Mouse (Mus musculus): ENCODE results near the gene Hspb7. TPM values are rescaled to one million over a fixed set of nuclear protein-coding genes. Genes with fewer than 3 reads are reported as not detected.
A peak's percentile ranks its signal among the peaks of the same experiment; 100 is the strongest.

The Hspb7 gene
- polyA plus RNA-seq, 1 experiment from 2014 or later: 1.2 TPM

- H3K27ac ChIP-seq (ENCODE audit: low read depth, low read length): no peak overlapping the region
- 80% methylated on average over 5 of the region's 5 CpGs for whole genome bisulfite sequencing
- H3K4me3 ChIP-seq (ENCODE audit: low read depth, low read length): no peak overlapping the region
- H3K9ac ChIP-seq (ENCODE audit: low read depth, low read length): no peak overlapping the region
- H3K4me1 ChIP-seq (replicated peaks; ENCODE audit: control insufficient read depth, insufficient read depth, low read length): peaks cover 15% of the 10 kb centered on the region
- no peaks in the 10 kb centered on the region for H3K9me3 ChIP-seq (ENCODE audit: control insufficient read depth, low read length)
- H3K36me3 ChIP-seq (ENCODE audit: control insufficient read depth, insufficient read depth, low read length): no peaks in the 10 kb centered on the region
- DNase-seq (ENCODE audit: low spot score) (no peak), ATAC-seq (replicated peaks; ENCODE audit: low FRiP score) (no peak)
- peaks cover 21% of the 10 kb centered on the region for H3K27me3 ChIP-seq (replicated peaks; ENCODE audit: control insufficient read depth, insufficient read depth, low read length)
- no peak overlapping the region for H3K4me2 ChIP-seq
These were observed 2.7 kb downstream of the Hspb7 start for GRCm38 (mm10) chr4:141423288-141423687.

GRCm38 (mm10) chr4:141423691-141424431, 3.3 kb downstream of the Hspb7 start:
- Histone ChIP-seq H3K4me3 (ENCODE audit: low read depth, low read length) (no peak overlapping the region), H3K9ac (ENCODE audit: low read depth, low read length) (no peak overlapping the region), H3K4me1 (replicated peaks; ENCODE audit: control insufficient read depth, insufficient read depth, low read length) (peaks cover 15% of the 10 kb centered on the region), H3K9me3 (ENCODE audit: control insufficient read depth, low read length) (no peaks in the 10 kb centered on the region), H3K27ac (ENCODE audit: low read depth, low read length) (no peak overlapping the region), H3K4me2 (no peak overlapping the region), H3K36me3 (ENCODE audit: control insufficient read depth, insufficient read depth, low read length) (no peaks in the 10 kb centered on the region), H3K27me3 (replicated peaks; ENCODE audit: control insufficient read depth, insufficient read depth, low read length) (peaks cover 21% of the 10 kb centered on the region)
- DNase-seq (ENCODE audit: low spot score) (no peak), ATAC-seq (replicated peaks; ENCODE audit: low FRiP score) (no peak)
- 78% methylated on average over 13 of the region's 13 CpGs for WGBS

DNA sequence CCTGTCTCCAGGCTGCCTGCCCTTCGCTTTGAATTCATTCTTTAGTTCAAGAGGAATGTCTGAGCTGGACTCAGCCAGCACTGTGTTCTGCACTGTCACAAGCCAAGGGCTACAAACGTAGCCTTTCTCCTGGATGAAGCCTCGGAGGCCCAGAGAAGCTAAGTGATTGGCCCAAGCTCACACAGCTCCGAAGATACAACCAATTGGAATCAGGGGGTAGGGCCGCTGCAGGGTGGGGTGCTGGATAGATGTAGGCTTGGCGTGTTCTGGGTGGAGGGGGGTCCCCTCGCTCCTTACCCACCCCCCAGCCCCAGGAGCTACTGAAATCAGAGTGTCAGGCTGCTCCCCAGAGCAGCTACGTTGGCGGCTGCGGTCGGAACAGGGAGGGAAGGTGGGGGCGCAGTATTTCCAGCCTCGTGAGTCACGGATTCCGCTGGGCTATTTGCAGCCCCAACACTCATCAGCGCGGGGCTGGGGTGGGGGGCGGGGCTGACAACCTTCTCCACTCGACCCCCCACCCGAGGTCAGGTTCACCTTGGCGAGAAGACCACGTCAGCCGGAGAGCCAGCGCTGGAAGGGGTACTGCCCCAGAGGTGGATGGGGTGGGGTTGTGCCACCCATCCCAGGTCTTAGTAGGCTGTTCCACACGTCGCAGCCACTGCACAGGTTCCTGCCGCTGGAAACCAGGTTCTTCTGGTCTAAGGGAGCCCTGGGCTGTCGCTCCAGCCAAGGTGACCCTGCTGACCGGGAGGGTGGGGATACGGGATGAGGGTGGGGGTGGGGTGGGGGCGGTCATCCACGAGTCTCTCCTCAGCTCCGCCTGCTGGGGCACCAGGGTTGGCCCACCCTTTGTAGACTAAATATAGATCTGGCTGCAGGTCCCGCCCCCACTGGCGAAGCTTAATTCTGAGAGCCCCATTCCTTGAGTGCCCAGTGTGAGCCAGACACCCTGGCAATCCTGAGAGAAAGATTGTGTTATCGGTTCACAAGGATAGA, 5.2 kb downstream of the Hspb7 start:
- H3K9ac ChIP-seq (ENCODE audit: low read depth, low read length): no peak overlapping the region
- ATAC-seq (replicated peaks; ENCODE audit: low FRiP score) (peak; percentile 48; the same call in 1 of the 2 replicates), DNase-seq (ENCODE audit: low spot score) (no peak)
- H3K4me2 ChIP-seq: peak overlapping the region; percentile 69
- no peaks in the 10 kb centered on the region for H3K36me3 ChIP-seq (ENCODE audit: control insufficient read depth, insufficient read depth, low read length)
- H3K27ac ChIP-seq (ENCODE audit: low read depth, low read length): no peak overlapping the region
- H3K27me3 ChIP-seq (replicated peaks; ENCODE audit: control insufficient read depth, insufficient read depth, low read length): peaks cover 21% of the 10 kb centered on the region
- 7% methylated on average over 36 of the region's 36 CpGs for WGBS
- H3K9me3 ChIP-seq (ENCODE audit: control insufficient read depth, low read length): no peaks in the 10 kb centered on the region
- H3K4me1 ChIP-seq (replicated peaks; ENCODE audit: control insufficient read depth, insufficient read depth, low read length): peaks cover 6% of the 10 kb centered on the region
- peak overlapping the region; percentile 37 for H3K4me3 ChIP-seq (ENCODE audit: low read depth, low read length)

DNA sequence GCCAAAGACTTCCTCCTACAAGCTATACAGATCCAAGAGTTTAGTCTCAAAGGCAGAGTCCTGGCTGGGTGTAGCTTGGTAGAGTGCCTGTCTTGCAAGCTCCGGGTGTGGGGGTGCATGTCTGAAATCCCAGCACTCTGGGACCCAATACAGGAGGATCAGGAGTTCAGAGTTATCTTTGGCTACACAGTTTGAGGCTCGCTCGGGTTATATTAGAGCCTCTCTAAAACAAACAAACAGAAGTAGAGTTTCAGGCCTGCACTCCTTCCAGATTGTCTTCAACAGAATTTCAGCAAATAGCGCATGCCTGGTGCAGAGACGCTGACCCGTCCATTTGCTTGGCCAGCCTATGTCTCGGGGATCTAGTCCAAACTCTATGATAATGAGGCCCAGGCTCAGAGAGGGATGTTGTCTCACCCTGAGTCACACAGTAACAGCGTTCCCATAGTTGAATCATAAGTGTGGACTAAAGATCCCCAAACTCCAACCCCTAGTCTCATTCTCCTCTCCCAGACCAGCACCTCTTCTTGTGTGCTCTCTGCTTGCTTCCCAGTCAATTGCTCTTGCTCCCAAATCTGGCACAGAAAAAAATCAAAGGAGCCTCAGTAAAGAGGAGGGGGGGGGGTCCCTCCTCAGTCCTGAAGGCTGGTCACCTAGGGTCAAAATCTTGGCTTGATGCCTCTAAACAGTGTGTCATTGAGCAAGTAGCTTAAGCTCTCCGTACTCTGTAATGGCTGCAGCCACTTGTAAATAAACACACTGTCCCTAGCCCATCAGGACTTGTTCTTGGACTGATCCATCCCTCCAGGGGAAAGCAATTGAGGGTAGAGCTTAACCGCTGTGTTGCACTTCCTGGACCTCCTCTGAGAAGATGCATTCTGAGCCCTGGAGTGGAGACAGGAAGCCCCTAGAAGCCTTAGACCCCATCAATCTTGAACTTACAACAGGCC, 6.5 kb downstream of the Hspb7 start:
- Histone ChIP-seq H3K9ac (ENCODE audit: low read depth, low read length) (no peak overlapping the region), H3K27ac (ENCODE audit: low read depth, low read length) (no peak overlapping the region), H3K36me3 (ENCODE audit: control insufficient read depth, insufficient read depth, low read length) (no peaks in the 10 kb centered on the region), H3K9me3 (ENCODE audit: control insufficient read depth, low read length) (no peaks in the 10 kb centered on the region), H3K4me3 (ENCODE audit: low read depth, low read length) (no peak overlapping the region), H3K4me1 (replicated peaks; ENCODE audit: control insufficient read depth, insufficient read depth, low read length) (no peaks in the 10 kb centered on the region; the same call in 1 of the 2 replicates), H3K4me2 (no peak overlapping the region), H3K27me3 (replicated peaks; ENCODE audit: control insufficient read depth, insufficient read depth, low read length) (peaks cover 21% of the 10 kb centered on the region)
- ATAC-seq (replicated peaks; ENCODE audit: low FRiP score): no peak
- 70% methylated on average over 10 of the region's 10 CpGs for WGBS
- DNase-seq (ENCODE audit: low spot score): no peak

DNA sequence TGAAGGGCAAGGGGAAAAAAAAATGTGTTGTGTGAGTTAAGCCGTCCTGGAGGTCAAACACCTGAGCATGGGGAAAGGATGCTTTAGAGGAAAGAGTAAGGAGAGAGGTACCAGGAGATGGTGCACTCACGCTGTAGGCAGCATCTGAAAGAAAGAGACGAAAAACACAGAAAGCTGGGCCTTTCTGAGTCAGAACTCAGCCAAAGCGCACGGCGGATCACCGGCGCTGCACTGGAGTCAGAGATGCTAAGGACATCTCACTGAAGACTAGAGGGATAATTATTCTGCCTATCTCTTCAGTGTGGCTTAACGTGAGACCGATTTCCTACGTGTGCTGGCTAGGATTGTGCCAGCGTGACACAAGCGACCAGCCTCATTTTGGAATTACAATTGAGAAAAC, 7.3 kb downstream of the Hspb7 start:
- no peak overlapping the region for H3K9ac ChIP-seq (ENCODE audit: low read depth, low read length)
- DNase-seq (ENCODE audit: low spot score) (no peak), ATAC-seq (replicated peaks; ENCODE audit: low FRiP score) (no peak)
- H3K27me3 ChIP-seq (replicated peaks; ENCODE audit: control insufficient read depth, insufficient read depth, low read length): peaks cover 21% of the 10 kb centered on the region
- H3K4me1 ChIP-seq (replicated peaks; ENCODE audit: control insufficient read depth, insufficient read depth, low read length): no peaks in the 10 kb centered on the region; the same call in 1 of the 2 replicates
- H3K9me3 ChIP-seq (ENCODE audit: control insufficient read depth, low read length): no peaks in the 10 kb centered on the region
- 86% methylated on average over 13 of the region's 13 CpGs for WGBS
- no peaks in the 10 kb centered on the region for H3K36me3 ChIP-seq (ENCODE audit: control insufficient read depth, insufficient read depth, low read length)
- no peak overlapping the region for H3K4me3 ChIP-seq (ENCODE audit: low read depth, low read length)
- H3K27ac ChIP-seq (ENCODE audit: low read depth, low read length): no peak overlapping the region
- no peak overlapping the region for H3K4me2 ChIP-seq

DNA sequence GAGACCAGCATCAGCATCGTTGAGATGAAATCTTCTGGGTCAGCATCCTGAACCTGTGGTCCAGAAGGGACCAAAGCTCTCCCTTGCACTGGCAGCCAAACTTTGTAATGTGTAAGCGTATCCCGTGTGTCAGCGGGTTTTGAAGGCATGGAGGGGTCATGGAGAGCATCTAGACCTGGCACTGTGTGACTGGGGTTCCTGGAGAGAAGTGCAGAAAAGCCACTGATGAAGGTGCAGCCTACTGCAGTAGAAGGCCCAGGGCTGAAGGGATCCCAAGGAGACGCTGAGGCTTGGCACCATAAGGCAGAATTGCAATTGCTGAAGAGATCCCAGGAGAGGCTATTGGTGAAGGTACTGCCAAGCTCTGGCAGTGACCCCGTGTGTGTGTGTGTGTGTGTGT, 8.8 kb downstream of the Hspb7 start:
- H3K4me3 ChIP-seq (ENCODE audit: low read depth, low read length): no peak overlapping the region
- 72% methylated on average over 6 of the region's 6 CpGs for WGBS
- DNase-seq (ENCODE audit: low spot score): no peak
- H3K27me3 ChIP-seq (replicated peaks; ENCODE audit: control insufficient read depth, insufficient read depth, low read length): peaks cover 15% of the 10 kb centered on the region
- H3K9me3 ChIP-seq (ENCODE audit: control insufficient read depth, low read length): no peaks in the 10 kb centered on the region
- no peaks in the 10 kb centered on the region; the same call in 1 of the 2 replicates for H3K4me1 ChIP-seq (replicated peaks; ENCODE audit: control insufficient read depth, insufficient read depth, low read length)
- no peak overlapping the region for H3K9ac ChIP-seq (ENCODE audit: low read depth, low read length)
- ATAC-seq (replicated peaks; ENCODE audit: low FRiP score): no peak
- no peaks in the 10 kb centered on the region for H3K36me3 ChIP-seq (ENCODE audit: control insufficient read depth, insufficient read depth, low read length)
- no peak overlapping the region for H3K4me2 ChIP-seq
- no peak overlapping the region for H3K27ac ChIP-seq (ENCODE audit: low read depth, low read length)

- DNase-seq (ENCODE audit: low spot score): no peak
These were observed 9.3 kb downstream of the Hspb7 start for GRCm38 (mm10) chr4:141429847-141430246.

DNA sequence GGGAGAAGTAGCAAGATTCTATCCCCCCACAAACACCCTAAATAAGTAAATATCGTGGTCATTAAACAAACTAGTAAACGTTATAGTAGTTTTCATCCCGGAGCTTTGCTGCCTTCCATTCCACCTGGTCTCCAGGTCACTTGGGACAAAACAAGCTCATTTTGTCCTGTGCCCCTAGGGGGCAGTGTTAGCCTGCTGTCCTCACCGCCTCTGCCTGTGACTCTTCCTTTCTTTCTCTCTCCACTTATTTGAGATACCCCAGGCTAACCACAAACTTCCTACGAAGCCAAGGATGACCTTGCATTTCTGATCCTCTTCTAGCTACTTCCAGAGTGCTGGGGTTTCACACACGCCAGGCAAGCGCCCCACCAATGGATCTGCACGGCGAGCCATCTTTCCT, 10.4 kb downstream of the Hspb7 start:
- no peaks in the 10 kb centered on the region for H3K36me3 ChIP-seq (ENCODE audit: control insufficient read depth, insufficient read depth, low read length)
- ATAC-seq (replicated peaks; ENCODE audit: low FRiP score): no peak
- no peak overlapping the region for H3K9ac ChIP-seq (ENCODE audit: low read depth, low read length)
- H3K4me1 ChIP-seq (replicated peaks; ENCODE audit: control insufficient read depth, insufficient read depth, low read length): no peaks in the 10 kb centered on the region
- no peak overlapping the region for H3K27ac ChIP-seq (ENCODE audit: low read depth, low read length)
- peak; percentile 66 for DNase-seq (ENCODE audit: low spot score)
- no peak overlapping the region for H3K4me2 ChIP-seq
- H3K4me3 ChIP-seq (ENCODE audit: low read depth, low read length): no peak overlapping the region
- peaks cover 3% of the 10 kb centered on the region for H3K27me3 ChIP-seq (replicated peaks; ENCODE audit: control insufficient read depth, insufficient read depth, low read length)
- H3K9me3 ChIP-seq (ENCODE audit: control insufficient read depth, low read length): no peaks in the 10 kb centered on the region
- 34% methylated on average over 9 of the region's 9 CpGs for WGBS

More at GRCm38 (mm10) chr4:141429847-141430246, 9.3 kb downstream of the Hspb7 start:
- Histone ChIP-seq H3K36me3 (ENCODE audit: control insufficient read depth, insufficient read depth, low read length) (no peaks in the 10 kb centered on the region), H3K9me3 (ENCODE audit: control insufficient read depth, low read length) (no peaks in the 10 kb centered on the region), H3K4me2 (no peak overlapping the region), H3K4me1 (replicated peaks; ENCODE audit: control insufficient read depth, insufficient read depth, low read length) (no peaks in the 10 kb centered on the region; the same call in 1 of the 2 replicates), H3K27me3 (replicated peaks; ENCODE audit: control insufficient read depth, insufficient read depth, low read length) (peaks cover 13% of the 10 kb centered on the region), H3K9ac (ENCODE audit: low read depth, low read length) (no peak overlapping the region), H3K4me3 (ENCODE audit: low read depth, low read length) (no peak overlapping the region), H3K27ac (ENCODE audit: low read depth, low read length) (no peak overlapping the region)
- WGBS: 47% methylated on average over 9 of the region's 9 CpGs
- ATAC-seq (replicated peaks; ENCODE audit: low FRiP score): no peak

All from liver, embryonic 11.5 days (tissue).